Mouse (Mus musculus): ENCODE results near the gene H2-M10.2. TPM values are rescaled to one million over a fixed set of nuclear protein-coding genes. Genes with fewer than 3 reads are reported as not detected.
"Not testable (repeated sequence)": the region's sequence is repeated elsewhere in the genome, so short reads cannot be mapped to it uniquely, and the experiment has no call there.

Gene H2-M10.2
- 0.22 and 0.30 TPM in 2 replicates for polyA plus RNA-seq (2014; fragmentation: Nextera tagmentation; extraction: Ambion mirVana)

DNA sequence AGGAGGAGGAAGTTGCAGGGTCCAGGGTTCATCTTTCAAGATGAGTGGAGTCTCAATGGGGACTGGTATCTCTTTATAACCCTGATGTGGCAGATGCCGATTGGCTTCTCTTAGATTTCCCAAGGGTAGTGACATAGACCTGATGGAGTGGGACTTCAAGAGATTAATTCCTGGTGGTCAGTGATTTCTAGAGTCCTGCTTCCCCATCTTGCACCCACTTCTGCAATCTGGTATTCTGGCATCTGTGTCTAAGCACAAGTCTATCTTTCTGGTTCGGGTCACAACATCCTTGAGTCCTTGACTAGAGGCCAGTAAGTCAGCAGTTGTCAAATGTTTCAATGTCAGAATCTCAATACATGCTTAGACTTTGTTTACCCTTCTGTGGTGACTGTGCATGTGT, at the start of gene H2-M10.2:
TSS of gene H2-M10.2 (minus strand) at position 101 of the 400 bp plus-strand sequence.
- no peak for ATAC-seq (ENCODE audit: insufficient number of reproducible peaks, insufficient read depth, low FRiP score, low read depth)
- H3K9ac ChIP-seq (replicated peaks; ENCODE audit: low read depth, low read length): no peak within 1 kb of the TSS
- H3K4me3 ChIP-seq (ENCODE audit: low read depth, low read length): no peak within 1 kb of the TSS
- no peak within 1 kb of the TSS for H3K4me2 ChIP-seq (replicated peaks; ENCODE audit: low read depth, low read length)
- H3K27ac ChIP-seq (ENCODE audit: low read length): no peak within 1 kb of the TSS
- H3K36me3 ChIP-seq (ENCODE audit: control insufficient read depth, insufficient read depth, low read length): no peaks in the 10 kb centered on the region
- H3K27me3 ChIP-seq (ENCODE audit: control insufficient read depth, insufficient read depth, low read length): no peaks in the 10 kb centered on the region
- H3K9me3 ChIP-seq (ENCODE audit: control insufficient read depth, low read depth, low read length): no peaks in the 10 kb centered on the region
- H3K4me1 ChIP-seq (ENCODE audit: control insufficient read depth, insufficient read depth, low read length): no peaks in the 10 kb centered on the region
- WGBS: 81% methylated on average over 2 of the region's 2 CpGs

DNA sequence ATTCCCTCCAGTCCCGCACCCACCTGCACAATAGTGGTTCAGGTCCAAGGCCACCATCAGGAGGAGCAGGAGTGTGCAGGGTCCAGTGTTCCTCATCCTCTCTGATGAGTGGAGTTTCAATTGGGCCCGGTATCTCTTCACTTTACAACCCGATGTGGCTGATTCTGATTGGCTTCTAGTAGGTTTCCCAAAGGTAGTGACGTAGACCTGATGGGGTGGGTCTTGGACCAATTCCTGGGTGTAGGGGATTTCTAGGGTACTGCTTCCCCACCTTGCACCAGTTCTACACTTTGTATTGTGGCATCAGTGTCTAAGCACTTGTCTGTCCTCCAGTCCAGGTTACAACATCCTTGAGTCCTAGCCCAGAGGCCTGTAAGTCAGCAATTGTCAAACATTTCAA, 39.8 kb upstream of the H2-M10.2 start, which contains the start of gene H2-M10.1:
TSS of gene H2-M10.1 (minus strand) at position 101 of the 400 bp plus-strand sequence.
- ATAC-seq (ENCODE audit: insufficient number of reproducible peaks, insufficient read depth, low FRiP score, low read depth): no peak
- Histone ChIP-seq H3K36me3 (ENCODE audit: control insufficient read depth, insufficient read depth, low read length) (no peaks in the 10 kb centered on the region), H3K4me2 (replicated peaks; ENCODE audit: low read depth, low read length) (no peak within 1 kb of the TSS), H3K4me1 (ENCODE audit: control insufficient read depth, insufficient read depth, low read length) (no peaks in the 10 kb centered on the region), H3K9ac (replicated peaks; ENCODE audit: low read depth, low read length) (no peak within 1 kb of the TSS), H3K27me3 (ENCODE audit: control insufficient read depth, insufficient read depth, low read length) (no peaks in the 10 kb centered on the region), H3K9me3 (ENCODE audit: control insufficient read depth, low read depth, low read length) (no peaks in the 10 kb centered on the region), H3K4me3 (ENCODE audit: low read depth, low read length) (no peak within 1 kb of the TSS), H3K27ac (ENCODE audit: low read length) (no peak within 1 kb of the TSS)
- WGBS: 88% methylated on average over 4 of the region's 4 CpGs

DNA sequence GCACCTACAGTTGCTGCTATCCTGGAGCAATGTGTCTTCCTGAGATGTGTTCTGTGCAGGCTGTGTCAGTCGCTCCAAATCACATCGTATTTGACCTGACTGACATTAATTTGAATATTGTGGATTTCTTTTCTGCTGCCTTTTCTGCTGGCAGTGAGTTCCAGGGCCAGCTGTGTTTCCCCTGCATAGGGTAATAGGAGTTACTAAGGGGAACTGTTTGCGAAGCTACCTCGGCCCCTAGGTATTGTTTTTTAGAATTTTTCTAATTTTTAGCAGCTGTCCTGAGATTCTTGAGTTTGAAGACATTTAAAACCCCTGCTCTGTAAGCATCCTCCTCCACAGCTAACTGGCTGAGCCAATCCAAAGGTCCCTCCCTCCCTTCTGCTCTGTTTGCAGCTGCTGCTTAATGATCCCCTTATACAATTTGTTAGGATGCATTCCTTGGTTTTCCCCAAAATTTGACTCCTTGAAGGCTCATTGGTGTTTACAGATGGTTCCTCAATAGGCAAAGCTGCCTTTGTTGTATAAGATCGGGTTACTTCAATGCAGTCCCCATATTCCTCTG, 29.5 kb upstream of the H2-M10.2 start:
- Histone ChIP-seq H3K4me3 (ENCODE audit: low read depth, low read length) (peak overlapping the region; percentile 53), H3K27ac (ENCODE audit: low read length) (no peak overlapping the region), H3K9ac (replicated peaks; ENCODE audit: low read depth, low read length) (no peak overlapping the region), H3K27me3 (ENCODE audit: control insufficient read depth, insufficient read depth, low read length) (no peaks in the 10 kb centered on the region), H3K4me2 (replicated peaks; ENCODE audit: low read depth, low read length) (peak overlapping the region; percentile 80), H3K36me3 (ENCODE audit: control insufficient read depth, insufficient read depth, low read length) (no peaks in the 10 kb centered on the region), H3K4me1 (ENCODE audit: control insufficient read depth, insufficient read depth, low read length) (no peaks in the 10 kb centered on the region), H3K9me3 (ENCODE audit: control insufficient read depth, low read depth, low read length) (no peaks in the 10 kb centered on the region)
- whole genome bisulfite sequencing: 32% methylated on average over 5 of the region's 5 CpGs
- ATAC-seq (ENCODE audit: insufficient number of reproducible peaks, insufficient read depth, low FRiP score, low read depth): no peak

DNA sequence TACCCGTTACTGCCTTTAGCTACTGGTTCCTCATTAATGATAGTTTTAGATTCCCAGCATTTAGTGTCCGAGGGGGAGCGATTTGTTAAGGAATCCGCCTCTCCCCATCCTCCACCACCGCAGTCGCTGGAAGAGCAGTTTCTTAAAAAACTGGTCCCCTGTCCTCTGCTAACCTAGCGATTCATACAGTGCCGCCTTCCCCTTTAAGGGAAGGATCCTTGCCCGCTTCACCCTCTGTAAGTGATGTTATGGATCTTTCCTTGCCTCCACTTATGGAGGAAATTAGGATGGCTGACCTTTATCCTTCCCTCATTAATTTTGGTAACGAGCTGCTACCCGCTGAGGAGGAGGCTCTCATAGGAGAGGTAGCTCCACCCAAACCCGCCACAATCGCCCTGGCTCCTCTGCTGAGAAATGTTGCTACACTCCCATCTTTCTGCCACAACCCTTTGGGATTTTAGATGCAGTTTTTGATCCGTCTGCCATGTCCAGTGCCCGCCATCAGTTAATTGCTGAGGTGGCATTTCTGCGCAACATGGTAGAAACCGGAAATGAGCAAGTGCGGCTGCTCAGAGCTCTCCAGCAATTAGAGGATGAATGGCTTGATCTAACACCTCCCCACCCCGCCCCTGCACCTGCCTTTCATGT, 28.9 kb upstream of the H2-M10.2 start:
- under 1% methylated on average over 19 of the region's 19 CpGs for WGBS
- peak; percentile 65; the same call in 1 of the 2 replicates for ATAC-seq (ENCODE audit: insufficient number of reproducible peaks, insufficient read depth, low FRiP score, low read depth)
- Histone ChIP-seq H3K4me2 (replicated peaks; ENCODE audit: low read depth, low read length) (peak overlapping the region; percentile 80), H3K27me3 (ENCODE audit: control insufficient read depth, insufficient read depth, low read length) (no peaks in the 10 kb centered on the region), H3K4me3 (ENCODE audit: low read depth, low read length) (peak overlapping the region; percentile 53), H3K4me1 (ENCODE audit: control insufficient read depth, insufficient read depth, low read length) (no peaks in the 10 kb centered on the region), H3K27ac (ENCODE audit: low read length) (no peak overlapping the region), H3K9ac (replicated peaks; ENCODE audit: low read depth, low read length) (peak overlapping the region; percentile 45; the same call in 1 of the 2 replicates), H3K9me3 (ENCODE audit: control insufficient read depth, low read depth, low read length) (no peaks in the 10 kb centered on the region), H3K36me3 (ENCODE audit: control insufficient read depth, insufficient read depth, low read length) (no peaks in the 10 kb centered on the region)

DNA sequence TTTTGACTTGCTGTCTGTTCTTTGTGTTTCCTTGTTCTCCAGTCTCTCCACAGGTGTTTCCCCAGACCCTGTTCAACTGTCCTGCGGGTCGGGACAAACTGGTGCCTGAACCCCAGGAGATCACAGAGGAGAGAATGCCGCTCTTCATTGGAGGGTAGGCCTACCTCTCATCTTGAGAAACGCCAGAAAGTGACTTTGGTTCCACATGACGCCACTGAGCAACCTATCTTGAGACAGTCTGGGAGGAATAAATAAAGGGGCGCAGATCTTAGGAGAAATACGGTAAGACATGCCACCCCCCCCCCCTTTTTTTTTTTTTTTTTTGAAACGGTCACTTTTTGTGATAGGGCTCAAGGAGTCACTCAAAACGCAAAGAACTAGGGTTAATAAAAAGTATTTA, 28.2 kb upstream of the H2-M10.2 start:
- Histone ChIP-seq H3K4me1 (ENCODE audit: control insufficient read depth, insufficient read depth, low read length) (no peaks in the 10 kb centered on the region), H3K27ac (ENCODE audit: low read length) (no peak overlapping the region), H3K27me3 (ENCODE audit: control insufficient read depth, insufficient read depth, low read length) (no peaks in the 10 kb centered on the region), H3K9ac (replicated peaks; ENCODE audit: low read depth, low read length) (no peak overlapping the region), H3K9me3 (ENCODE audit: control insufficient read depth, low read depth, low read length) (no peaks in the 10 kb centered on the region), H3K4me3 (ENCODE audit: low read depth, low read length) (peak overlapping the region; percentile 53), H3K36me3 (ENCODE audit: control insufficient read depth, insufficient read depth, low read length) (no peaks in the 10 kb centered on the region), H3K4me2 (replicated peaks; ENCODE audit: low read depth, low read length) (peak overlapping the region; percentile 80)
- no peak for ATAC-seq (ENCODE audit: insufficient number of reproducible peaks, insufficient read depth, low FRiP score, low read depth)
- 3% methylated on average over 9 of the region's 9 CpGs for WGBS

DNA sequence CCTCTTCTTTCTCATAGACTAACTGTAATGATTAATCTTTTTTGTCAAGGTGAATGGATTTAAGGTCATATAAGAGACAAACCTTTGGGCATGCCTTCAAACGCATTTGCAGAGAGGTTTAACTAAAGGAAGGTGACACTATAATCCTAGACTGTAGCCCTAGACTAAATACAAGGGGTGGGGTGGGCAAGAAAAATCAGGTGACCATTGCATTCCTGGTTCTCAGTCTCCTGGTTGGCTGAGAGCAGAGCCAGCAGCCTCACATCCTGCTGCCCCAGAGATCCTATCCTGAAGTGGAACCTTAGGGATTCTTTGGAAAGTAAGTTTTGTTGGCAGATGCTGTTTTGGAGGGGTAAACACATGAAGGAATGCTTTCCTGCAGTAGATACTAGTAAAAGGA, 23.0 kb upstream of the H2-M10.2 start:
- no peaks in the 10 kb centered on the region for H3K36me3 ChIP-seq (ENCODE audit: control insufficient read depth, insufficient read depth, low read length)
- H3K27ac ChIP-seq (ENCODE audit: low read length): no peak overlapping the region
- H3K27me3 ChIP-seq (ENCODE audit: control insufficient read depth, insufficient read depth, low read length): no peaks in the 10 kb centered on the region
- H3K4me2 ChIP-seq (replicated peaks; ENCODE audit: low read depth, low read length): no peak overlapping the region
- H3K4me3 ChIP-seq (ENCODE audit: low read depth, low read length): no peak overlapping the region
- H3K9ac ChIP-seq (replicated peaks; ENCODE audit: low read depth, low read length): no peak overlapping the region
- no peaks in the 10 kb centered on the region for H3K9me3 ChIP-seq (ENCODE audit: control insufficient read depth, low read depth, low read length)
- WGBS: 10% methylated on average over 1 of the region's 1 CpGs
- ATAC-seq (ENCODE audit: insufficient number of reproducible peaks, insufficient read depth, low FRiP score, low read depth): no peak
- H3K4me1 ChIP-seq (ENCODE audit: control insufficient read depth, insufficient read depth, low read length): no peaks in the 10 kb centered on the region

DNA sequence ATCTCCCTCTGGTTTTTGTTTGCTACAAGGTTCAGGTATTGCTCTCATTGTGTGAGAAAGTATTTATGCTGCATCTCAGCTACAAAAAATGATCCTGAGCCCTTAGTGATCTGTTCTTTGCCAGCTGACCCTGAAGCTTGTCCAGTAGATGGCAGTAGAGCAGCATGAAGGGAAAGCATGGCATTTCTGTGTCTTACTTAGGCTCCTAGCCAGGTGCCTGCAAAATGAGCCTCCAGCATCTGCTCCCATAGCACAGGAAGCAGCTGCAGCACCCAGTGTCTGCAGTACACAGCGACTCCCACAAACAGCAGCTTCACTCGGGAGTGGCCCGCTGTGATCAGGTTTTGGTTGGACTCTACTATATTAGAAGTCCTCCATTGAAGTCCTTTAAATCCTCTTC, 22.6 kb upstream of the H2-M10.2 start:
- H3K4me1 ChIP-seq (ENCODE audit: control insufficient read depth, insufficient read depth, low read length); H3K4me3 ChIP-seq (ENCODE audit: low read depth, low read length); H3K9ac ChIP-seq (replicated peaks; ENCODE audit: low read depth, low read length); ATAC-seq (ENCODE audit: insufficient number of reproducible peaks, insufficient read depth, low FRiP score, low read depth); H3K9me3 ChIP-seq (ENCODE audit: control insufficient read depth, low read depth, low read length); H3K36me3 ChIP-seq (ENCODE audit: control insufficient read depth, insufficient read depth, low read length); H3K27me3 ChIP-seq (ENCODE audit: control insufficient read depth, insufficient read depth, low read length); H3K4me2 ChIP-seq (replicated peaks; ENCODE audit: low read depth, low read length); H3K27ac ChIP-seq (ENCODE audit: low read length): not testable (repeated sequence)
- under 1% methylated on average over 3 of the region's 3 CpGs for WGBS

DNA sequence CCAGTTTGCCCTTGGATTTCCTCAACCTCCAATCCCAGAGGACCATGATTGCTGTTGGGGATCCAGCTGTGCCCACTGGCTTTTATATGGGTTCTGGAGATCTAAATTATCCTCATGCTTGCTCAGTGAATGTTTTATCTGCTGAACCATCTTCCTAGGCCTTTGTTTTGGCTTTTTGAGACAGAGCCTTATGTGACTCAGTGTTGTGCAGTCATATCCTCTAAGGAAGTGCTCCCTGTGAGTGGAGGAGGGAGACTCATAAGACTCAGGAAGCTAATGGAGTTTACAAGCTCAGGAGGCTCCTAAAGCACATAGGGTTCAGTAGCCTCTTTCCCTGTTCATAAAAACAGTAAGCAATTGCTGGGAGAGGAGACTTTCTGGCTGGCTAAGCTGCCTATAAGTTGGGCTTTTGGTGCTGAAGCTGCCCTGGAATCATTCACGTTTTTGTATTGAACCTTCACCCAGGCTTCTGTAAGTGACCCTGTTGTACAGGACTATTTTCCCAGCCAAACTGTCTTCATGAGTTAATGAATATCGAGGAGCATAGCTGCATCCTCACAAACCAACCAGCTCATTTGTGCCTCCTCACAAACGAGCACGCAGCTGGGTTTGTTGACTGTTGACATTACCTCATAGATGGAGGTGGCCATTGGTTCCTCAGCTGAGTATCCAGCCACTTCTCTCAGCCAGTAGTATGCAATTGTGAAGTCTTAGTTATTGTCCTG, 4.6 kb downstream of the H2-M10.2 start:
- no peak for ATAC-seq (ENCODE audit: insufficient number of reproducible peaks, insufficient read depth, low FRiP score, low read depth)
- peaks cover 16% of the 10 kb centered on the region for H3K36me3 ChIP-seq (ENCODE audit: control insufficient read depth, insufficient read depth, low read length)
- no peaks in the 10 kb centered on the region for H3K4me1 ChIP-seq (ENCODE audit: control insufficient read depth, insufficient read depth, low read length)
- no peaks in the 10 kb centered on the region for H3K9me3 ChIP-seq (ENCODE audit: control insufficient read depth, low read depth, low read length)
- H3K27me3 ChIP-seq (ENCODE audit: control insufficient read depth, insufficient read depth, low read length): no peaks in the 10 kb centered on the region
- 95% methylated on average over 4 of the region's 4 CpGs for WGBS
- no peak overlapping the region for H3K9ac ChIP-seq (replicated peaks; ENCODE audit: low read depth, low read length)
- H3K4me3 ChIP-seq (ENCODE audit: low read depth, low read length): no peak overlapping the region
- no peak overlapping the region for H3K4me2 ChIP-seq (replicated peaks; ENCODE audit: low read depth, low read length)
- no peak overlapping the region for H3K27ac ChIP-seq (ENCODE audit: low read length)

Measured in stomach, embryonic 14.5 days (tissue).